Mouse (Mus musculus) midbrain, embryonic 14.5 days (tissue): ENCODE measurements at regions not wholly inside any gene's neighbourhood (a gene's known extent, or its start where the extent isn't known, plus 50 kb on each side); places are given as distances from the start of the nearest gene placed in this dataset.
"Not testable (repeated sequence)": the region's sequence is repeated elsewhere in the genome, so short reads cannot be mapped to it uniquely, and the experiment has no call there.

Source experiments
- ATAC-seq: fragments of 200-750 bp; cut with Nextera tagmentation; 2 replicates; pipeline ENCODE4 v1.8.0; 2017; ENCODE audit warnings: moderate number of reproducible peaks, moderate library complexity; ENCODE audit not compliant: low FRiP score, low TSS enrichment
- DNase-seq: peaks from one replicate; pipeline ENCODE4 v3.0.0-alpha.2; 2015
- H3K27ac ChIP-seq: fragments of 300-500 bp; sonication (generic); replicated peaks from 2 replicates; pipeline ENCODE4 v1.5.1; 2014; ENCODE audit warnings: mild to moderate bottlenecking, low read depth, low read length, moderate library complexity
- H3K27me3 ChIP-seq: fragments of 300-500 bp; sonication (generic); 2 replicates; pipeline ENCODE4 v1.6.1; 2014; ENCODE audit warnings: low read length, control low read depth, mixed read lengths; ENCODE audit not compliant: control insufficient read depth, insufficient read depth
- H3K36me3 ChIP-seq: fragments of 300-500 bp; sonication (generic); 2 replicates; pipeline ENCODE4 v1.6.1; 2014; ENCODE audit warnings: low read length, control low read depth; ENCODE audit not compliant: control insufficient read depth, insufficient read depth
- H3K4me1 ChIP-seq: fragments of 300-500 bp; sonication (generic); 2 replicates; pipeline ENCODE4 v1.6.1; 2014; ENCODE audit warnings: mild to moderate bottlenecking, antibody characterized with exemption, low read length, control low read depth; ENCODE audit not compliant: control insufficient read depth, insufficient read depth
- H3K4me2 ChIP-seq: fragments of 300-500 bp; sonication (generic); 2 replicates; pipeline ENCODE4 v1.6.1; 2014; ENCODE audit warnings: mild to moderate bottlenecking, low read length, moderate library complexity
- H3K4me3 ChIP-seq: fragments of 300-500 bp; sonication (generic); replicated peaks from 2 replicates; pipeline ENCODE4 v1.5.1; 2014; ENCODE audit warnings: low read depth, low read length
- H3K9ac ChIP-seq: fragments of 300-500 bp; sonication (generic); replicated peaks from 2 replicates; pipeline ENCODE4 v1.6.1; 2014; ENCODE audit warnings: mild to moderate bottlenecking, low read length, moderate library complexity
- H3K9me3 ChIP-seq: fragments of 300-500 bp; sonication (generic); 2 replicates; pipeline ENCODE4 v1.6.1; 2016; ENCODE audit warnings: low read length, control low read depth, mixed read lengths; ENCODE audit not compliant: control insufficient read depth
- WGBS: fragments of 180-500 bp; shearing (Covaris S2); extraction: QIAGEN DNeasy Blood & Tissue Kit; methylation state at CpG from one replicate; pipeline ENCODE4 v1.1.7; 2014; 5-methylcytosine and 5-hydroxymethylcytosine counted together

GRCm38 (mm10) chr16:54894661-54895060, 403.1 kb downstream of the Zpld1 start:
- no peak for ATAC-seq
- no peak overlapping the region for H3K4me3 ChIP-seq
- no peaks in the 10 kb centered on the region for H3K27me3 ChIP-seq
- no peak for DNase-seq
- H3K4me2 ChIP-seq = no peak overlapping the region
- no peaks in the 10 kb centered on the region for H3K36me3 ChIP-seq
- no peak overlapping the region for H3K27ac ChIP-seq
- H3K4me1 ChIP-seq = no peaks in the 10 kb centered on the region
- H3K9ac ChIP-seq = no peak overlapping the region
- H3K9me3 ChIP-seq = no peaks in the 10 kb centered on the region
- 94% methylated on average over 5 of the region's 5 CpGs for WGBS

GRCm38 (mm10) chr16:54857369-54857768, 440.4 kb downstream of the Zpld1 start:
- Histone ChIP-seq H3K27ac (no peak overlapping the region), H3K27me3 (no peaks in the 10 kb centered on the region), H3K9ac (no peak overlapping the region), H3K4me3 (no peak overlapping the region), H3K4me1 (no peaks in the 10 kb centered on the region), H3K36me3 (no peaks in the 10 kb centered on the region), H3K9me3 (no peaks in the 10 kb centered on the region), H3K4me2 (no peak overlapping the region)
- peak; percentile 24 for DNase-seq
- peak; percentile 75; the same call in 1 of the 2 replicates for ATAC-seq

GRCm38 (mm10) chr16:54842996-54843395, 454.8 kb downstream of the Zpld1 start:
- H3K27me3 ChIP-seq, H3K27ac ChIP-seq, H3K9ac ChIP-seq, ATAC-seq, DNase-seq, H3K4me1 ChIP-seq, H3K9me3 ChIP-seq, H3K36me3 ChIP-seq, H3K4me3 ChIP-seq, H3K4me2 ChIP-seq: not testable (repeated sequence)
- WGBS = 89% methylated on average over 4 of the region's 4 CpGs
